Mouse (Mus musculus): Measurements from ENCODE around the gene Psma6. TPM values are rescaled to one million over a fixed set of nuclear protein-coding genes. Genes with fewer than 3 reads are reported as not detected.

Gene Psma6
- polyA plus RNA-seq, 1 experiment from 2014 or later, result 433 TPM

GRCm38 (mm10) chr12:55429201-55429600 is 45.2 kb downstream of the Psma6 start:
- Histone ChIP-seq H3K36me3 (ENCODE audit: control insufficient read depth, insufficient read depth, low read length) (no peaks in the 10 kb centered on the region), H3K4me3 (ENCODE audit: low read depth, low read length) (no peak overlapping the region), H3K4me1 (replicated peaks; ENCODE audit: control insufficient read depth, insufficient read depth, low read length) (no peaks in the 10 kb centered on the region), H3K9me3 (ENCODE audit: control insufficient read depth, low read length) (0 out of 2 replicates have a peak, but pooled peaks cover 4% of the 10 kb centered on the region), H3K9ac (ENCODE audit: low read length) (no peak overlapping the region), H3K27ac (ENCODE audit: low read depth) (no peak overlapping the region), H3K27me3 (replicated peaks; ENCODE audit: control insufficient read depth, insufficient read depth, low read length) (no peaks in the 10 kb centered on the region), H3K4me2 (ENCODE audit: low read length) (no peak overlapping the region)
- DNase-seq (ENCODE audit: low spot score) (no peak), ATAC-seq (replicated peaks; ENCODE audit: low FRiP score, low TSS enrichment, low read depth) (no peak)
- WGBS, result 84% methylated on average over 8 of the region's 8 CpGs

- Histone ChIP-seq H3K4me1 (replicated peaks; ENCODE audit: control insufficient read depth, insufficient read depth, low read length) (no peaks in the 10 kb centered on the region), H3K9me3 (ENCODE audit: control insufficient read depth, low read length) (0 out of 2 replicates have a peak, but pooled peaks cover 4% of the 10 kb centered on the region), H3K4me3 (ENCODE audit: low read depth, low read length) (no peak overlapping the region), H3K36me3 (ENCODE audit: control insufficient read depth, insufficient read depth, low read length) (no peaks in the 10 kb centered on the region), H3K4me2 (ENCODE audit: low read length) (no peak overlapping the region), H3K9ac (ENCODE audit: low read length) (no peak overlapping the region), H3K27ac (ENCODE audit: low read depth) (no peak overlapping the region), H3K27me3 (replicated peaks; ENCODE audit: control insufficient read depth, insufficient read depth, low read length) (no peaks in the 10 kb centered on the region)
- ATAC-seq (replicated peaks; ENCODE audit: low FRiP score, low TSS enrichment, low read depth) (no peak), DNase-seq (ENCODE audit: low spot score) (no peak)
- 89% methylated on average over 4 of the region's 4 CpGs for WGBS
These were observed 45.9 kb downstream of the Psma6 start for GRCm38 (mm10) chr12:55429956-55430355.

- no peak for DNase-seq (ENCODE audit: low spot score)
- no peak overlapping the region for H3K27ac ChIP-seq (ENCODE audit: low read depth)
- H3K4me2 ChIP-seq (ENCODE audit: low read length), result no peak overlapping the region
- 86% methylated on average over 7 of the region's 7 CpGs for WGBS
- H3K9me3 ChIP-seq (ENCODE audit: control insufficient read depth, low read length), result 0 out of 2 replicates have a peak, but pooled peaks cover 4% of the 10 kb centered on the region
- peaks cover 8% of the 10 kb centered on the region for H3K4me1 ChIP-seq (replicated peaks; ENCODE audit: control insufficient read depth, insufficient read depth, low read length)
- no peaks in the 10 kb centered on the region for H3K36me3 ChIP-seq (ENCODE audit: control insufficient read depth, insufficient read depth, low read length)
- H3K27me3 ChIP-seq (replicated peaks; ENCODE audit: control insufficient read depth, insufficient read depth, low read length), result no peaks in the 10 kb centered on the region
- no peak for ATAC-seq (replicated peaks; ENCODE audit: low FRiP score, low TSS enrichment, low read depth)
- H3K4me3 ChIP-seq (ENCODE audit: low read depth, low read length), result no peak overlapping the region
- no peak overlapping the region for H3K9ac ChIP-seq (ENCODE audit: low read length)
These were observed 48.4 kb downstream of the Psma6 start for GRCm38 (mm10) chr12:55432284-55432919.

DNA sequence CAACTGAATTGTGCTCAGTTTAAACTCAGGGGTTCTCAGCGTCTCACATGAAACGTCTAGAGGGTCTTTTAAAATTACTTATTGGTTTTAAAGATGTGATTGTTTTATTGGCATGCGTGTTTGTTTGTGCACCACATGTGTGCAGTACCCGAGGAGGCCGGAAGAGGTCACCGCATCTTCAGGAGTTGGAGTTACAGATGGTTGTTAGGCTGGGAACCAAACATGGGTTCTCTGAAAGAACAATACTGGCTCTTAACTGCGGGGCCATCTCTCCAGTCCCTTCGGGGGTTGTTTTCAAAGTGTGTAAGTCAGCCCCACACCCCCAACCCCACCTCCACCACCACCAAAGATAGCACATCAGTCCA is 48.9 kb downstream of the Psma6 start:
- WGBS, result 92% methylated on average over 8 of the region's 8 CpGs
- no peak for DNase-seq (ENCODE audit: low spot score)
- 0 out of 2 replicates have a peak, but pooled peaks cover 4% of the 10 kb centered on the region for H3K9me3 ChIP-seq (ENCODE audit: control insufficient read depth, low read length)
- H3K27me3 ChIP-seq (replicated peaks; ENCODE audit: control insufficient read depth, insufficient read depth, low read length), result no peaks in the 10 kb centered on the region
- no peak overlapping the region for H3K27ac ChIP-seq (ENCODE audit: low read depth)
- no peak overlapping the region for H3K4me2 ChIP-seq (ENCODE audit: low read length)
- H3K4me3 ChIP-seq (ENCODE audit: low read depth, low read length), result no peak overlapping the region
- H3K4me1 ChIP-seq (replicated peaks; ENCODE audit: control insufficient read depth, insufficient read depth, low read length), result peaks cover 10% of the 10 kb centered on the region
- no peak overlapping the region for H3K9ac ChIP-seq (ENCODE audit: low read length)
- ATAC-seq (replicated peaks; ENCODE audit: low FRiP score, low TSS enrichment, low read depth), result no peak
- H3K36me3 ChIP-seq (ENCODE audit: control insufficient read depth, insufficient read depth, low read length), result no peaks in the 10 kb centered on the region

DNA sequence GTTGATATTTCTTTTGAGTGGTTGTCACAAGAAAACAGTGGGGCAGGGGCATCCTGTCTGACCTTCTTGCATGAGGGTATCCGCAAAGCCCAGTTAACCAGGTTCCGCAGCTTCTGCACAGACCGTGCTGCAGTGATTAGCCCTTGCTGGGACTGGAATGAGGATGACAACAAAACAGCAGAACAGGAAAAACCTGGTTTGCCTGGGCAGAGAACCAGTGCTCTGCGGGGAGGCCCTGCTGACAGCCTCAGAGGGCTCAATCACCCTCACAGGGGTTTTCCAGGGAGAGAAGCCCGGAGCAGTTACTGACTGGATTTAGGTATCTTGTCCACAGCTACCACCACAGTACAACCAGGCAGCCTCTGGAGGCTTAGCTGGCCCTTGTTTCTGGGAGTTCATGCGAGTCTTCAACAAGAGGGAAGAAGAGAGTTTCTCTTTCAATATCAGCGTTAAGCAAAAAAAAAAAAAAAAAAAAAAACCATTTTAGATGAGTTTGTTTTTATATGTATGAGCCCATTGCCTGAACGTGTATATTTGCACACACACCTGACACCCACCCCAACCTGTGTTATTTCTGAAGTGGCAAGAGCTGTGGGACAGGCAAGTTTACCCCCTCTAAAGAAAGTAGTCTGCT is 49.9 kb downstream of the Psma6 start:
- Histone ChIP-seq H3K4me3 (ENCODE audit: low read depth, low read length) (no peak overlapping the region), H3K27ac (ENCODE audit: low read depth) (no peak overlapping the region), H3K9ac (ENCODE audit: low read length) (no peak overlapping the region), H3K9me3 (ENCODE audit: control insufficient read depth, low read length) (0 out of 2 replicates have a peak, but pooled peaks cover 4% of the 10 kb centered on the region), H3K4me2 (ENCODE audit: low read length) (no peak overlapping the region), H3K36me3 (ENCODE audit: control insufficient read depth, insufficient read depth, low read length) (no peaks in the 10 kb centered on the region), H3K4me1 (replicated peaks; ENCODE audit: control insufficient read depth, insufficient read depth, low read length) (peaks cover 19% of the 10 kb centered on the region), H3K27me3 (replicated peaks; ENCODE audit: control insufficient read depth, insufficient read depth, low read length) (no peaks in the 10 kb centered on the region)
- ATAC-seq (replicated peaks; ENCODE audit: low FRiP score, low TSS enrichment, low read depth), result no peak
- WGBS, result 47% methylated on average over 8 of the region's 8 CpGs
- DNase-seq (ENCODE audit: low spot score), result peak; percentile 60

DNA sequence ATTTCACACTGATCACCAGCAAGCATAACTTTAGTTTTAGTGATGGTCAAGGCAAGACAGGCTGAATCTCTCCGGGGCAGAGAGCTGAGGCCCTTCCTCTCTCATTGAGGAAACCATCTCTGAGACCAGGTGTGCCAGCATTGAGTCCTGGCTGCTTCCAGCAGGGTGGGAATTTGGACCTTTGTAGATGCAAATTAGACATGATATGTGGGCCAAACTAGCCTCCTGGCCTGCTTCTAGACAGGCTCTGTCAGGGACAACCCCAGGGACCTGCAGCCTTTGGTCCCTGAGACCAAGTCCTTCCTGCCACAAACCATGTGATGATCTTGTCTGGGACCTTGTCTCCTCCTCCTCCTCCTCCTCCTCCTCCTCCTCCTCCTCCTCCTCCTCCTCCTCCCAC is 51.1 kb downstream of the Psma6 start:
- 73% methylated on average over 1 of the region's 1 CpGs for WGBS
- no peak overlapping the region for H3K27ac ChIP-seq (ENCODE audit: low read depth)
- H3K9ac ChIP-seq (ENCODE audit: low read length), result no peak overlapping the region
- DNase-seq (ENCODE audit: low spot score), result no peak
- H3K4me1 ChIP-seq (replicated peaks; ENCODE audit: control insufficient read depth, insufficient read depth, low read length), result peaks cover 20% of the 10 kb centered on the region
- no peak overlapping the region for H3K4me2 ChIP-seq (ENCODE audit: low read length)
- H3K4me3 ChIP-seq (ENCODE audit: low read depth, low read length), result no peak overlapping the region
- no peak for ATAC-seq (replicated peaks; ENCODE audit: low FRiP score, low TSS enrichment, low read depth)
- 0 out of 2 replicates have a peak, but pooled peaks cover 4% of the 10 kb centered on the region for H3K9me3 ChIP-seq (ENCODE audit: control insufficient read depth, low read length)
- no peaks in the 10 kb centered on the region for H3K36me3 ChIP-seq (ENCODE audit: control insufficient read depth, insufficient read depth, low read length)
- H3K27me3 ChIP-seq (replicated peaks; ENCODE audit: control insufficient read depth, insufficient read depth, low read length), result no peaks in the 10 kb centered on the region

DNA sequence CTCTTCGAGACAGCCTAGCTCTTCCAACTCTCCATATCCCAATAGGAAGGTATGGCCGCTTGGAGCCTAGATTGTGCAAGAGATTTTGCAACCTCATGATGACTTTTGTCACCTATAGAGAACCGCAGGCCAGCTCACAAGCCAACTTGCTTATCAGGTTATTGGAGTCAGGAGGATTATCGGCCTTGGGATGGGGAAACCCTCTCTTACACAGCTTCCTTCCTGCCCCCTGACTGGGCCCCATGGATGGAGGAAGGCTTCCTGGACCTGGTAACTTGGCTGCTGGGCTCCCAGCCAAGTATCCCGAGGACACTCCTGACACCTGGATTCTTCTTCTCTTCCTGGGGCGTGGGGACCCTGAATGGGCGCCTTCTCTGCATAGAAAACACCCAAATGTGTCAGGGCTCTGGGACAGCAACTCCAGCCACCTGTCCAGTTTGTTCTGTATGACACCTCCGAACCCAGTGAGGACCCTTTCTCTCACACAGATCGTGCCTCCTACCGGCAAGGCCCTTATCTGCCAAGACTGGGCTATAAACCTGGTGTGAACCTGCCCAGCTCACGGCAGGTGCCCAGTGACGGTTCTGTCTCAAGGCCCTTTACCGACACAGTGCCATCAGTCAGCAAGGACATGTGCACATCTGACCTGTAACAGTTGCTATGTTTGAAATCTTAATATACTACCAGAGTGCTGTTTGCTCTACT is 53.3 kb downstream of the Psma6 start:
- Histone ChIP-seq H3K4me2 (ENCODE audit: low read length) (no peak overlapping the region), H3K9me3 (ENCODE audit: control insufficient read depth, low read length) (0 out of 2 replicates have a peak, but pooled peaks cover 4% of the 10 kb centered on the region), H3K27me3 (replicated peaks; ENCODE audit: control insufficient read depth, insufficient read depth, low read length) (no peaks in the 10 kb centered on the region), H3K4me3 (ENCODE audit: low read depth, low read length) (no peak overlapping the region), H3K9ac (ENCODE audit: low read length) (no peak overlapping the region), H3K36me3 (ENCODE audit: control insufficient read depth, insufficient read depth, low read length) (no peaks in the 10 kb centered on the region), H3K27ac (ENCODE audit: low read depth) (no peak overlapping the region), H3K4me1 (replicated peaks; ENCODE audit: control insufficient read depth, insufficient read depth, low read length) (peaks cover 20% of the 10 kb centered on the region)
- 53% methylated on average over 13 of the region's 13 CpGs for WGBS
- DNase-seq (ENCODE audit: low spot score) (peak; percentile 79), ATAC-seq (replicated peaks; ENCODE audit: low FRiP score, low TSS enrichment, low read depth) (peak; percentile 45)

DNA sequence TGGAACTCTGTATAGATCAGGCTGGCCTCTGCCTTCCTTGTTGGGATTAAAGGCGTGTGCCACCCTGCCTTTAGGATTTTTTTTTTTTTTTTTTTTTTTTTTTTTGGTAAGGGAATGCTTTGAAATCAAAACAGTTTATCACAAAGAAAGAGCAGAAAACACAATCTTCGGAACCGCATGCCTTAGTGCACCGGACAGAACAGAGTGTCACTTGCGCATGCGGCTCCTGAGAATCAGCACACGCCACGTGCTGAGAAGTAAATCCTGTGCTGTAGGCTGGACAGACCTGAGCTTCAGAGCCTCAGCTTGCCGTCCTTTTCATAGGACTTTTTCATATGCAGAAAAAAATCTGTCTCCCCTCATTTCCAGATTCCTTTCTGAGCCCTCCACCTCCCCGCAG is 54.0 kb downstream of the Psma6 start:
- Histone ChIP-seq H3K9me3 (ENCODE audit: control insufficient read depth, low read length) (0 out of 2 replicates have a peak, but pooled peaks cover under 1% of the 10 kb centered on the region), H3K36me3 (ENCODE audit: control insufficient read depth, insufficient read depth, low read length) (no peaks in the 10 kb centered on the region), H3K27ac (ENCODE audit: low read depth) (peak overlapping the region; percentile 66; the same call in 1 of the 2 replicates), H3K27me3 (replicated peaks; ENCODE audit: control insufficient read depth, insufficient read depth, low read length) (no peaks in the 10 kb centered on the region), H3K4me1 (replicated peaks; ENCODE audit: control insufficient read depth, insufficient read depth, low read length) (peaks cover 21% of the 10 kb centered on the region), H3K4me2 (ENCODE audit: low read length) (no peak overlapping the region), H3K9ac (ENCODE audit: low read length) (no peak overlapping the region), H3K4me3 (ENCODE audit: low read depth, low read length) (no peak overlapping the region)
- ATAC-seq (replicated peaks; ENCODE audit: low FRiP score, low TSS enrichment, low read depth), result no peak
- 67% methylated on average over 10 of the region's 10 CpGs for WGBS
- no peak for DNase-seq (ENCODE audit: low spot score)

All from intestine, embryonic 14.5 days (tissue).